Mouse (Mus musculus) ZHBTc4 (cell line): Measurements from ENCODE around the gene Rad23b.
"Not testable (repeated sequence)": the region's sequence is repeated elsewhere in the genome, so short reads cannot be mapped to it uniquely, and the experiment has no call there.

ENCODE experiments used
- DNase-seq: peaks from one replicate; pipeline ENCODE4 v3.0.0-alpha.2; 2011; ENCODE audit warnings: low read depth, low spot score

The Rad23b gene

DNA sequence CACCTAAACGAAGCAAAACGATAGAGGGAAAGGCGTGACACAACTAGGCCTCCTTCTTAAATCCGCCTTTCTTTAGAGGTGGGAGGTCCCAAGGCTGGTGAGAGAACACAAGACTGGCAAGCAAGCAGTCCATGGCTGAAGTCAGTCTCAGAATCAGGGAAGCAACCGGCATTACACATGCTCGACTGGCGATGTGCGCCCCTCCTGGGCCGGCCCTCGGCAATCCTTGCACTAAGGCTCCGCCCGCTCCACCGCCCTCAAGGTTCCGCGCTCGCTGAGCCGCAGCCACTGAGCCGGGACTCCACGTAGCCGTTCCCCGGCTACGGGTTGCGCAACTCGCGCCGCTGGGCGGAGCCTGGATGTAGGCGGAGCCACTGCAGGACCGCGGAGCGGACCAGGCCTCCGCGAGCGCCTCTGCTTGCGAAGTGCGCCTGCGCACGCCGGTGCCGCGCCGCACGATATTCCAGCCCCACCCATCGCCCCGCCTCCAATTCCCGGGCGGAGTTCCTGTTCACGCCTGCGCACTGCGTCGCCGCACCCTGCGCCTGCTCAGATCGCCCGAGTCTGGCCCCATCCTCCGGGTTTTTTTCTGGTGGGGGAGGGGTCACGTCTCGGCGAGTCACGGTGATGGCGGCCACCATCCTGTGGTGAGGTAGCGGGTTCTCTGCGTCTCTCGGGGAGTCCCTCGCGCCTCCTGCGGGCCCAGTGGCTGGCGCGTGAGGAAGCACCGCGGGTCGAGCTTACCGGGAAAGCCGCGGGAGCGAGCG is at the start of gene Rad23b:
TSS of gene Rad23b (plus strand) at position 592 of the 767 bp plus-strand sequence.
- DNase-seq: peak; percentile 99

DNA sequence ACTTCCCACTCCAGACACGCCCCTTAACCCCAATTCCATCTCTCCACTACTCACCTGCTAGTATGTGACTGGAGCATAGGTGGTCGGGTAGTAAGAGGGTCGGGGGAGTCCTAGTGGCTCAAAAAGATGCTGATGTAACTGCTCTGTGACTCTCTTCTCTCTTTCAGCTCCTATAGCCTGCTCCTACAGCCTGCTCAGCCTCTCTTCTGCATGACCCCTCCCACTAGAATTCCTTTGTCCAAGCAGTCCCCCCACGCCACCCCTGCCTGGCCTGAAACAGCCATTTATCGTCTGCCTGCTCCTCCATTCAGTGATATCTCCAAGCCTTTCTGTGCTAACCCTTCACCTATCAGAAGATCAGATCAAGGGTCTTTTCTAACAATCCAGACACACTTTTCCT is 45.7 kb upstream of the Rad23b start:
- peak; percentile 70 for DNase-seq

DNA sequence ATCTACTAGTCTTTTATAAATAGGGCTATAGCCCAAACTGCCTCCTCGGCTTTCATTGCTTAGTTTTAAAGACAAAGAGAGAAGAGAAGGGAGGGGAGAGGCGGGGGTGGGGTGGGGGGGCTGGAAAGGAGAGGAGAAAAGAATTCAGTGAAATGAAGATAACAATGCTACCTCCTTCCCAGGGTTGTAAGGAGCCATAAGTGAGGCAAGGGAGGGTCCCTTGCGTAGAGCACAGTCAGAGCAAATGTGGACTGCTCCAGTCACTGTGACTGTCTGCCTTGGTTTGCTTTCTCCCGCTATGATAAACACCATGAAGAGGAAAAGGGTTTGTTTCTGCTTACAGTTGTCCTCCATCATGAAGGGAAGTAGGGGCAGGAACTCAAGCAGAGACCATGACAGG is 43.2 kb upstream of the Rad23b start:
- DNase-seq: peak; percentile 55

DNA sequence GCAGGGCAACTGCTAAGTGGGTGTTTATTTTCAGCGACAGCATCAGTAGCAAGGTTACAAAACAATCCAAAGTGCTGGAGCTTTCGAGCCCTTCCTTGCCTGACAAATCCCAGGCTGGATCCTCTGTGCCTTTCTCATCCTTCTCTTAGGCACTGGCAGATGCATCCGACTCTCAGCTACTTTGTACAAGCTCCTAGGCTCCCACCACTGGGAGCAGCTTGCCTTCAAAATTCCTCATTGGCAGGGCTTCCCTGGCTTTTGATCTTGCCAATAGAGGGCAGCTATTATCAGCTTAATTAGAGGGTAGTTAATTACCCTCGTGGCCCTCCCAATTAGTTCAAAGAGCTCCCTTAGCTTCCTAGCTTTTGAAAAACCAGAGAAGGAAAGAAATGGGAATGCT is 33.1 kb upstream of the Rad23b start:
- no peak for DNase-seq

DNA sequence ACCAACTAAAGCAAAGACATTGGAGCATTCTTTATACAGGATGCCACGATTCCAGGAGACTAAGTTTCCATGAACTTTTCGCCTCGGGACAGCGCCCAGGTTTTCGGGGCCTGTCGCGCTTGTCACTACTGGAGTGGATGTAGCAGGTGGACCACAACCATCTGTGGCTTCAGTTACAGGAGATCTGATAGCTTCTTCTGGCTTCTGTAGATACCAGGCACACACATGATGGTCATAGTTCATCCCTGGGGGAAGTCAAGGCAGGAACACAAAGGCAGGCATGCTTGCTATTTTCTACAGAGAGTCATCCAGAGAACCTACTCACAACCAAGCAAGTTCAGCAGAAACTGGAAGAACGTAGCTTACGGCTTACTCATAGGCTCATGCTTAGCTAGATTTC is 31.5 kb upstream of the Rad23b start:
- not testable (repeated sequence) for DNase-seq

DNA sequence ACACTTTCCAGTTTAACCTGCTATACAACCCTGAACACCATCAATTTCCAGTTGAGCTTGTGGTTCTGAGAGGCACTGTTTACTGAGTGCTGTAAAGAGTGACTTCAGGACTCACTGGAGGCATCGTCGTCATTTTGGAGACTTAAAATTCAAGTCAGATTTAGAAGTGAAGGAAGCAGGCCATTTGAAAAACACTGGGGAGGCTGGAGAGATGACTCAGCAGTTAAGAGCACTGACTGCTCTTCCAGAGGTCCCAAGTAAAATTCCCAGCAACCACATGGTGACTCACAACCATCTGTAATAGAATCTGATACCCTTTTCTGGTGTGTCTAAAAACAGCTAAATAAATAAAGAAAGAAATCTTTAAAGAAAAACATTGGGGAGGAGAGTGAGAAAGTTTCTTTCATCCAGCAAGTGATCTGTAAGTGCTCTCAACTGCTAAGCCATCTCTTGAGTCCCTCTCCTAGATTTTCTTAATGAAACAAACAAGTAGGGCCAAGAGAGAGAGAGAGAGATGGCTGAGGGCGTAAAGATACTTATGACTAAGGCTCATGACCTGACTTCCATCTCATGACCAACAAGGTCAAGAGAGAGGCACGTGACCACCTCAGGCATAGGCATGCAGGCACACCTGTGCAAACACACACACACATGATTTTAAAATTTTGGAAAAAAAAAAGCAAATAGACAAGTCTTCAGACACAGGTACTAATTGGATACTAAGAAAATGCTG is 23.9 kb upstream of the Rad23b start:
- no peak for DNase-seq

DNA sequence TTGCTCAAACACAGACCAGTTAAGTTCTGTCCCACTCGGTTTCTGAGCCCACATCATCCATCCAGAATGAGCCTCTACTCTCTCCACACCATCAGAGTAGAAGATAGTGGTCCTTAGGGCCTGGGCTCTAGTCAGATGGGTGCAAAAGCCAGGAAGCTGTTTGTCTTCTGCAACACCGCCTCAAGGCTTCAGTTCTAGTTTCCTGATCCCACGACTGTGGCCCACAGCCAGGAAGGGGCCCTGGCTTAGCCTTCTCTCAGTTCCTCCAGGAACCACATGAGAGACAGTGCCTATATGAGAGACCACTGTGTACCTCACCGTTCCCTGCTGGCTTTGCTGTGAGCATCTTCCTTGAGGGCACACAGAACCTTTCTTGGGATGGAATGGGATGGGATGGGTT is 22.3 kb upstream of the Rad23b start:
- no peak for DNase-seq

DNA sequence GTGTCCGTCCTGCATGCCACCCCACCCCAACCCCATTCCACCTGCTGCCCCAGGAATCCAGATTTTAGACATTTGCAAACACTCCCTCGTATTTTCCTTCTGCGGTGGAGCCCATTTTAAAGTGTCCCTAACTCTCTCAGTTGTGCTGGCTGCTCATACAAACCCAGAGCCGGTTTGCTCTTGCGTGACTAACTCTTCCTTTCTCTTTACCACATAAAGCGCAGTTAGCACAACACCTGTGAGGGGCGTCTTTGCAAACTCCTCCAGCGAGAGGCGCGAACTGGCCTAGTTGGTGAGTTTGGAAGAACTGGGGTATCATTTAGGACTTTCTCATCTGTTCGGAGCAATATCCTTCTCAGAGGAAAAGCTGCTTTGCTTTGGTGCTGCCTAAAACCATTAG is 21.4 kb upstream of the Rad23b start:
- DNase-seq: no peak

DNA sequence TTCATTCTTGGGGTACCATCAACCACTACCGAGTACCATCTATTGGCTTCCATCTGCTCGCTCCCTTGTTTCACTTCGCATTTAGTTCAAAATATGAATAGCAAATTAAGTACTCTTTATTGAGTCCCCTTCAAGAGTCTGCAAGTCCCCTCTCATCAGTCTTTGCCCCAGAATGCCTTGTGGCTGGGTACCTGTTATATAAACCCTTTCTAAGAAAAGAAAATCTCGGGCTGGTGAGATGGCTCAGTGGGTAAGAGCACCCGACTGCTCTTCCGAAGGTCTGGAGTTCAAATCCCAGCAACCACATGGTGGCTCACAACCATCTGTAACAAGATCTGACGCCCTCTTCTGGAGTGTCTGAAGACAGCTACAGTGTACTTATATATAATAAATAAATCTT is 20.9 kb upstream of the Rad23b start:
- DNase-seq: not testable (repeated sequence)

DNA sequence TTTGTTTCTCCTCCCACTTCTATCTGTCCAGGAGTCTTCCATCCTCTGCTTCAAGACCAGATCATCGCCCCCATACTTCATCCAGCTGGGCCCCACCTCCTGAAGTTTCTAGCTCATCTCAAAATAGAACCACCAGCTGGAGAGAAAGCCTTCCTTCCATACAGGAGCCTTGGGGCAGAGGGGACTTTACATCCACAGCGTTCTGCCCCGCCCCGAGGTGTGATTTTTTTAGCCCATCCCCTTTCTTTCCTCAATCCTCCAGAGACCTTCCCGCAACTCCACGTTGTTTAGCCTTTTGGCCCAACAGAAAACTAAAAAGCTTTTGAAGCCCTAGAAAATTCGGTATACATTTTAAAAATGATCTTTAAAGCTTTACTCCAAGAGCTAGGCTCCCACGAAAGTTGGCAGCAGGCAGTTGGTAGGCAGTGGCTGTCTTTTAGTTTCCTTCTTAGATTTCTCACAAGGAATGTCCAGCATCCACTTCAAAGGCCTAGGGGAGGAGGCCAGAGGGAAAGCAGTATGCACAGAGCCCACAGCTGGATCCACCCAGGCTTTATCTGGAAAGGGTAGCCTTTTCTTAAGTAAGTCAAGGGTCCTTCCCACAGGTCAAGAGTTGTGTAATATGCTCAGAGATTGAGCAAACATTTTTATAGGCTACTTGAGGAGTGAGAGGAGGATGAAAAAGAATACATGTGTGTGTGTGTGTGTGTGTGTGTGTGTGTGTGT is 20.1 kb upstream of the Rad23b start:
- peak; percentile 52 for DNase-seq

DNA sequence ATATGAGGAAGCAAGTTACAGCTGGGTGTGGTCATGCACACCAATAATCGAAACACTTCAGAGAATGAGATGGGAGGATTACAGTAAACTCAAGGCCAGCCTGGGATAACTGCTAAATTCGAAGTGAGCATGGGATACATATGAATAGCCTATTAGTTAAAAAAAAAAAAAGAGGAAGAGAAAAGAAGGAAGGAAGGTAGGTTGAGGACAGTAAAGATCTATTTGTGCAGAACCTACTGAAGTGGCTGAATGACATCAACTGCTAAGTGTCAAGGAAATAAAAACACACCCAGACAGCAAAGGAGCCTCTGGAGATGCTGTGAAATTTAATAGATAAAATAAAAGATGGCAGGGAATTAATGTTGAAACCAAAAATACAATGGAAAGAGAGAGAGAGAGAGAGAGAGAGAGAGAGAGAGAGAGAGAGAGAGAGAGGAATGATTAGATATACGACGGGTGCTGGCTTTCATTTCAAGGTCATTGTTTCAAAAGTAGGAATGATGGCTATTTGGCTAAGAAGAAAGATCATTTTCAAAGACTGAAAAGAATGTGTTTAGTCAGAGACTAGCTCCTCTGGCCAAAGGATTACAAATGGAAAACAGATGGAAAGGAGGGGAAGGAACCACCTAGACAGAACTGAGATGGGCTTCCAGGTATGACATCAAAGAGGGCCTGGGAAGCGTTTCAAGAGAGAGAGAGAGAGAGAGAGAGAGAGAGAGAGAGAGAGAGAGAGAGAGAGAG is 14.6 kb upstream of the Rad23b start:
- DNase-seq: no peak

DNA sequence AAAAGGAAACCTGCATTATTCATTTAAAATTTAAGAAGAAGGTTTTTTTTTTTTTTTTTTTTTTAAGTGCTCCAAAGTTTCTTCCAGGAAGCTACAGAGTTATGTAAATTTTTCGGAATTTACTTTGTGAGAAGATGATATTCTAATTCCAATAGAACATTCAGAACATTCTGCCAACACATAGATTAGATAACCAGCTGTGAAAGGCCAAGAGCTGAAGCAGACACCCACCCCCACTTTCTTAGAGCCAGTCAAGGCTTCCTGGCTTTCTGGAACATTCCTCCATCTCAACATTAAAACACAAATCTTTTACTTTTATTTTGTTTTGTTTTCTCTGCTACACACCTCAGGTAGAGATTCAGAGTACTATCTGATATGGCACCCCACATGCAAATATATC is 10.9 kb upstream of the Rad23b start:
- DNase-seq: no peak

DNA sequence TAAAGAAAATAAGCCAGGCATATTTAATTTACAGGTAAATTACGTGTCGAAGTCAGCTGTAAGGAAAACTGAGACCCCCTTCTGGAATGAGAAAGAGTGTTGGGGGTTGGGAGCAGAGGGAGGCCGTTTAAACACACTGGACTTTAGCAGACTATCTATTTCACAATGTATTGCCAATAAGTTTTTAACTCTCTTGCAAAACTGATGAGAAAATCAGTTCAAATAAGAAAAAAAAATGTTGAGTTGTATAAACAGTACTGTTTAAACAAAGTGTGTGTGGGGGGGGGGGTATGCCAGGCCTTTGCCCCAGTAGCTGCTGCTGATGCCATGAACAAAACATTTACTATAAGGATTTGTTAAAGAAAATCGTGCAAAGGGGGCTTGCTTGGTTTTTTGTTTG is 10.5 kb upstream of the Rad23b start:
- no peak for DNase-seq

DNA sequence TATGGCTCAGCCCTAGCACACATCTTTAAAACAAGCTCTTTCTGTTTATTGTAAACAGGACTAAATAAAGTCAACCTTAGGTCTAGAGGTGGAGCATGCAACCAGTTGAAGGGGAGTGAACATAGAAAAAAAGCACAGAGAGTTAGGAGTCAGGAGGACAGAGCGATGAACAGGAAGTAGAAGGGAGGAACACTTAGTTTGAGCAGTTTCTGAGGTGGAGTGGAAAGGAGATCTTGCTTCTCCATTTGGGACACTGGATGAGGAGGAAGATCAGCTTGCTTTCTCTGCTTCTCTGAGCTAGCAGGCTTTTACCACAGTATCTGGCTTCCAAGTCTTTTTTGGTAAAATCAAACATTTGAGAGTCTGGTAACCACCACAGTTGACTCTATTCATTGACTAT is 8.0 kb upstream of the Rad23b start:
- DNase-seq: no peak

DNA sequence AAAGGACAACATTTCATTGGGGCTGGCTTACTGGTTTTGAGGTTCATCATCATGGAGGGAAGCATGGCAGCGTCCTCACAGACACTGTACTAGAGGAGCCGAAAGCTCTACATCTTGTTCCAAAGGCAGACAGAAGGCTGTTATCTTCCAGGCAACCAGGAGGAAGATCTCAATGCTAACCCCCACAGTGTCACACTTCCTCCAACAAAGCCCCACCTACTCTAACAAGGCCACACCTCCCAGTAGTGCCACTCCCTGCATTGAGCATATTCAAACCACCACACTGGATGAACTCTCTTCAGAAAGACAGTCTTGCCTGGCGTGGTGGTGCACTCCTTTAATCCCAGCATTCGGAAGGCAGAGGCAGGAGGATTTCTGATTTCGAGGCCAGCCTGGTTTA is 7.2 kb upstream of the Rad23b start:
- DNase-seq: peak; percentile 82

DNA sequence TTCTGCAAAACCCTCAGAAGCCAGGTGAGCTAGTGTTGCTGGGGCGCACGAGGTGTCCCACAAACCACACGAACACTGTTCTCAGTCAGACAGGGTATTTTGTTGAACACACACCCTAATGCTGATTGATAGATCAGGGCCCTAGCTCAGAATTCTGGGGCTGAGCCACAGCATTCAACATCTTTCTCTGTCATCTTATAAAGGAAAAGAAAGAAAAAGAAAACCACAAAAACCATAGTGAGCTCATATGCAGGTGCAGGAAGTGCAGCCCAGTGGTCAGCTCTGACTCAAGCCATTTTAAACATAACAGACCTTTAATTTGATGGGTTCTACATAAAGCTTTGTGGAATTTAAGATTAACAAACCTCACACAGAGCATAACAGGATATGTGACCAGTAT is 6.6 kb upstream of the Rad23b start:
- no peak for DNase-seq

DNA sequence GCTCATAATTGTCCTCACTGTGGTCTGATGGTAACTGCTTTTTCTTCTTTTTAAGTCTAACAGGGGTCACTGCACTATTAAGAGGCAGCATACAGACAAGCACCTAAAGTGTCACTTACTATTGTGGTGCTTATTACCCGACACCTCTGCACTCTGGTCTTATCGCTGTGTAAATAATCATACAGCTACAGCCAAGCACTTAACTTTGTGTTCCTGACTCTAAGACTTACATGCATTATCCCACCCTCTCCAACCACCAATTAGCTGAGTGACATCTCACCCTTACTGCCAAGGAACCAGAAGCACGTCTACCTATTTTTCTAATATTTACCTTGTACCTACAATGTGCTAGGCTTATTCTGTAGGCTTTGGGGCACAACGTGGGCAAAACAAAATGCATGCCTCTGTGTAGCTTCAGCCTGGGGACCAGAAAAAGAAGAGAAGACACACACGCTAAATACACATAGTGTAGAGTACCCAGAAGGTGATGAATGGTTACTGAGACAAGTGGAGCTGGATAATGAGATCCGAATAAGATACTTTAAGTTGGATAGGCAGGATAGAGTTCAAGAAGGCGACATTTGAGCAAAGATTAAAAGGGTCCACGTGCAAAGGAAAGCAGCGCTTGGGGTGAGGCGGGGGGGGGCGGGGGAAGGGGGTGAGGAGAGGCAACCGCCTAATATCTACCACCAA is 938 bp upstream of the Rad23b start:
- DNase-seq: no peak

DNA sequence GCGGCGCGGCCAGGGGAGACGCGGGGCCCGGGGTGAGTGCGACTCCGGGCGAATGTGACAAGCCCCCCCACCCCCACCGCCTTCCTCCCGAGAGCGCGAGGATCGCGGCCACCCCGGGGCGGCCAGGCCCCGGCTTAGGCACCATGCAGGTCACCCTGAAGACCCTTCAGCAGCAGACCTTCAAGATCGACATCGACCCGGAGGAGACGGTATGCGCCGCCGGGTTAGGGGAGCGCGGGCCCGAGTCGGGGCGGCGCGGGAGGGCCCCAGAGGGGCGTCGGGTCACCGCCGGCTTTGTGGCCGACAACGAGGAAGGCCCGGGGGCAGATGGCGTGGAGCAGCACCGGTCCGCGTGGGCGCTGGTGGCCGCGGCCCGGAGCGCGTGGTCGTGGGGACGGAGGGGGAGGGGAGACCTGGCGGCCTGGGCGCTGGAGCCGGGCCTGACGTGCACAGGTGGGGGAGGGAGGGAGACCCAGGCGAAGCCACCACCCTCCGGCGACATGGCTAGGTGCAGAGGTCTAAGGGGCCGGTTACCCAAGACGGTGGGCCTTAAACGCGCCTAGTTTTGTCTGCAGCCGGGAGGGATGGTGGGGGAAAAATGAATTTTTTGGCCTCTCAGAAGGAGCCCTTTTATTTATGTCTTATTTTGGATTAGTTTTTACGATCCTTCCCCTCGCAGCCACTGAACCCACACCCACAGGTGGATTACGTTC is 532 bp downstream of the Rad23b start:
- DNase-seq: peak; percentile 75

DNA sequence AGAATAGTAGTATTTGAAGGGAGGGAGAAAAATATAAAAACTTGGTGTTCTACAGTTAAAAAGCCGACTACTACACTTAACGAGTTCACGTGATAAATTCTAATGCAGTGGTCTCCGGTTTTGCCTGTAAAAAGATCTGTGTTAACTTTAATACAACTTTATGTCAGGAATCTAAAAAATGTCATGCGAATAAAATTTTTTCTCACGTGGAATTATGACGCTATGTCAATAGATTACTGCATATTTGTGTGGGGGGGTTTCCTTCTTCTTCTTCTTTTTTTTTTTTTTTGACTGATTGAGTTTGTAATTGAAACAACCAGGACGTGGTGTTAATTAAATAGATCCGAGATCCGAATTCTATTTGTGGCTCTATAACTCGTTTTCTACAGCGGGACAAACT is 1.2 kb downstream of the Rad23b start:
- no peak for DNase-seq

DNA sequence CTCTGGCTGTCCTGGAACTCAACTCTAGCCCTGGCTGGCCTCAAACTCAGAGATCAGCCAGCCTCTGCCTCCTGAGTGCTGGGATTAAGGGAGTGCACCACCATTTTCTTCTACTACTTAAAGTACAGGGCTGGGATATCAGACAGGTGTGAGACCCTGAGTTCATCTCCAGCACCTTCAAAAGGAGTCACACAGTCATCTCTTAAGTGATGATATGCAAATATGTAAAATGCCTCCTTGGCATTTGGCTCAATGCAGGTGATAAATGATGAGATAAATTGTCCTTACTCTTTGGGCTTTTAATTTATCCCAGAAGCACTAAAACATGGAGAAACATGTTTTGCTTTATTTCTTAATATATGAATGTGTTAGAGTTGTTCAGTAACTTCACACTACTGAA is 2.0 kb downstream of the Rad23b start:
- DNase-seq: no peak

DNA sequence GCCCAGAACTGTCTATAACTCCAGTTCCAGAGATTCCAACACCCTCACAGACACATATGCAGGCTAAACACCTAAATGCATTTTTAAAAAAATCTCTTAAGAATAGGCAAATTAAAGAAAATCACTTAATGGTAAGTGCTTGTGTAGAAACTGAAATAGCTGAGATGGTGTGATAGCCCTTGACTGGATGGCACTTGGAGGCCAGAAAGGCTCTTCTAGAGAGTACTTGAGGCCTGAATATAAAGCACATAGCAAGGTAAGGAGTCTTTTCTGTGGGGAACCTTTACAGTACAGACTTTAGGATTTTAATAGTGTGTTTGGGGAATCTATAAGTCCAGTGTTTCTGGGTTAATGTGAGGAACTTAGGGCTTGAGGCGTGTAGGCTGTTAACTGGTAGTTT is 4.2 kb downstream of the Rad23b start:
- no peak for DNase-seq
